ENCODE assay signal across 12 mouse cellular contexts in the genomic region with DNA sequence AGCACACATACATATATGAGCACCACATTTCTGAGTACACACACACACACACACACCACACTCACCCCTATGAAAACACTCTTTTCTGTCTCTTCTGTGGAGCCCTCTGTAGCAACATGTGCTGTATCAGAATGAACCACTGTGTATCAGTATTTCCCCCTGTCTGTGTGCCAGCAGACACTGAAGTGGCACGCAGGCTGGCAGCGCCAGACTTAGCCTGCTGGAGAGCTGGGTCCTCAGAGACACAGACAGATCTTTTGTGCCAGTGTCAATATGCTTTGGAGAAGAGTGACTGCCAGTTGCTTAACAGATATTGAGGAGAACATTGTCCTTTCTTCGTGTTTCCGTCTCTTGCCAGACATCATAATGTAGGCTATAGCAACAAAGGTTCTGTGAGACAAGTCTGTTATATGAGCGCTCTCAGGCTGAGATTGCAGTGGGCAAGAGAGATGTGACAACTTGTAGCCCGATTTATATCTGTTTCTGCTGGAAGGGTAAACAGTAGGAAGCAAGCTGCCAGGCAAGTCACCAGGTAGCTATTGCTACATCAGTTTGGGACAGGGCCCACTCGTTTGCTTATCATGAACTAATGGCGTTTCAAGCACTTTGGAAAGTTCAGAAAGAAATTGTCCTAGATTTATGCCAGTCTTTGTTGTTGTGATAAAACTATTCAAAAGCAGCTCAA.
DNase-seq lines count a peak whose midpoint lies in the region.
"Had no signal": no experiment of that assay in that cellular context is flagged by ENCODE, and none has a peak within 500 bp of the region (broad histone marks: within the 10 kb centered on the region; RNA-seq: fewer than 3 reads in every experiment).

No protein-coding gene starts in this region.

- no peaks in the 10 kb centered on the region for H3K36me3 ChIP-seq in embryonic facial prominence, embryonic 10.5 days (replicated peaks)
- H3K36me3 ChIP-seq: G1E had no signal

- H3K9me3 ChIP-seq in embryonic facial prominence, embryonic 10.5 days: no peaks in the 10 kb centered on the region
- H3K9me3 ChIP-seq: G1E had no signal

- DNase-seq in adrenal gland, postnatal 14 days: peak; percentile 45
- DNase-seq in adrenal gland, postnatal 4 days (ENCODE audit: low spot score in 2 of 2): no peak
- peak; percentile 49 for DNase-seq in layer of hippocampus, postnatal 10 days (ENCODE audit: low spot score in 2 of 2)
- DNase-seq in layer of hippocampus, adult 9-10 months (ENCODE audit: low spot score): no peak
- DNase-seq in right cerebral cortex, postnatal 4 days: peak; percentile 26
- no peak for DNase-seq in right cerebral cortex, postnatal 25 days
- DNase-seq in embryonic facial prominence, embryonic 10.5 days (ENCODE audit: low spot score): no peak
- DNase-seq in testis, postnatal 14 days (ENCODE audit: low spot score): no peak
- DNase-seq: cerebellum, adult 2 months; thymus, postnatal 14 days had no signal

- H3K27me3 ChIP-seq in embryonic facial prominence, embryonic 10.5 days (replicated peaks; ENCODE audit: low read depth, poor library complexity, severe bottlenecking): no peaks in the 10 kb centered on the region

- H3K4me3 ChIP-seq in embryonic facial prominence, embryonic 10.5 days: no peak overlapping the region

- no peak overlapping the region for H3K27ac ChIP-seq in embryonic facial prominence, embryonic 10.5 days (replicated peaks)
- H3K27ac ChIP-seq: kidney, postnatal 0 days had no signal

- H3K4me1 ChIP-seq in embryonic facial prominence, embryonic 10.5 days: no peaks in the 10 kb centered on the region

- WGBS in embryonic facial prominence, embryonic 10.5 days: 86% methylated on average over 8 of the region's 8 CpGs

Comparison
In these comparisons a context has a peak if more than half of its experiments do, and no peak if none do; other contexts are left out.
1. DNase-seq: peak in adrenal gland, postnatal 14 days (single experiment), layer of hippocampus, postnatal 10 days (2 of 2) and right cerebral cortex, postnatal 4 days (single experiment); none in adrenal gland, postnatal 4 days (0 of 2), layer of hippocampus, adult 9-10 months (single experiment), right cerebral cortex, postnatal 25 days (single experiment), embryonic facial prominence, embryonic 10.5 days (single experiment) and testis, postnatal 14 days (single experiment).